Mouse (Mus musculus) G1E (cell line): Measurements from ENCODE around the gene Sparc.

Experiments used
- CTCF ChIP-seq: IDR thresholded peaks from 2 replicates; pipeline ENCODE4 v1.5.1; 2012; ENCODE audit warnings: low read depth, low read length, inconsistent platforms, mixed read lengths
- GATA1 ChIP-seq: IDR thresholded peaks from 2 replicates; pipeline ENCODE4 v1.6.1; 2012; ENCODE audit warnings: borderline replicate concordance, low read length, inconsistent platforms, mixed read lengths
- GATA2 ChIP-seq: IDR thresholded peaks from 2 replicates; pipeline ENCODE4 v1.6.1; 2012; ENCODE audit warnings: low read depth, low read length, inconsistent platforms, borderline replicate concordance
- POLR2AphosphoS5 ChIP-seq: IDR thresholded peaks from 2 replicates; pipeline ENCODE4 v1.6.1; 2012; ENCODE audit warnings: low read depth, low read length, inconsistent platforms; ENCODE audit not compliant: insufficient replicate concordance
- TAL1 ChIP-seq: conservative IDR thresholded peaks from 2 replicates; pipeline ENCODE4 v1.6.1; 2012; ENCODE audit warnings: low read depth, low read length, inconsistent platforms, mixed read lengths

- no peak for TF ChIP-seq CTCF
- TF ChIP-seq POLR2AphosphoS5, result no peak
- TF ChIP-seq GATA1, result no peak
- no peak for TF ChIP-seq TAL1
- no peak for TF ChIP-seq GATA2
Observed at GRCm38 (mm10) chr11:55460559-55461018, 37.6 kb upstream of the Sparc start.
